Mouse (Mus musculus): ENCODE measurements around the gene Plxnc1. TPM values are rescaled to one million over a fixed set of nuclear protein-coding genes. Genes with fewer than 3 reads are reported as not detected.

Gene Plxnc1
- total and polyA plus RNA-seq, 3 experiments = 27.6 to 34.4 (median 33.0) TPM

- dilution Hi-C loops (cut with MboI; ENCODE audit: extremely low pct_ligation_motif_present, extremely low pct_unique_long_range_greater_than_20kb, low sequenced_read_pairs) = no loop called here
- TF ChIP-seq CTCF (conservative IDR thresholded peaks at IDR 0.05 in 1 of 2, IDR thresholded peaks at IDR 0.05 in 1 of 2; ENCODE audit: low read depth in 2 of 2, low read length in 2 of 2) = no peak
- TF ChIP-seq JUND (conservative IDR thresholded peaks at IDR 0.05; ENCODE audit: low read depth, low read length) = no peak
- TF ChIP-seq ZKSCAN1 (IDR thresholded peaks at IDR 0.05; ENCODE audit: borderline replicate concordance, low read depth, low read length) = no peak
- no peak for TF ChIP-seq MAFK (IDR thresholded peaks at IDR 0.05; ENCODE audit: insufficient replicate concordance, low read length)
- TF ChIP-seq CHD1 (IDR thresholded peaks at IDR 0.05; ENCODE audit: low read depth, low read length) = no peak
- no peak for TF ChIP-seq MAZ (IDR thresholded peaks at IDR 0.05; ENCODE audit: low read depth, low read length)
- no peak for TF ChIP-seq UBTF (IDR thresholded peaks at IDR 0.05; ENCODE audit: low read depth, low read length)
- no peak for TF ChIP-seq ZNF384 (IDR thresholded peaks at IDR 0.05; ENCODE audit: low read depth, low read length)
- TF ChIP-seq TBP (conservative IDR thresholded peaks at IDR 0.05; ENCODE audit: low read depth, low read length) = no peak
- TF ChIP-seq MEF2A (IDR thresholded peaks at IDR 0.05; ENCODE audit: borderline replicate concordance, low read depth, low read length) = no peak
- no peak for TF ChIP-seq SIN3A (IDR thresholded peaks at IDR 0.05; ENCODE audit: low read length)
- no peak for TF ChIP-seq KAT2A (IDR thresholded peaks at IDR 0.05; ENCODE audit: insufficient replicate concordance, low read length)
- TF ChIP-seq JUN (IDR thresholded peaks at IDR 0.05; ENCODE audit: insufficient read depth, low read depth, low read length) = no peak
- no peak for TF ChIP-seq POLR2AphosphoS2 (IDR thresholded peaks at IDR 0.05; ENCODE audit: low read depth, low read length)
- no peak for TF ChIP-seq IRF4 (IDR thresholded peaks at IDR 0.05; ENCODE audit: low read depth, low read length)
- TF ChIP-seq NRF1 (IDR thresholded peaks at IDR 0.05; ENCODE audit: low read depth, low read length) = no peak
- no peaks in the 10 kb centered on the region for H3K36me3 ChIP-seq (replicated peaks in 1 of 2; ENCODE audit: control insufficient read depth in 1 of 2, insufficient read depth in 1 of 2, low read length in 1 of 2)
Measured at GRCm38 (mm10) chr10:94962005-94962404, 17.4 kb upstream of the Plxnc1 start.

GRCm38 (mm10) chr10:94961283-94961682 lies 16.6 kb upstream of the Plxnc1 start:
- TF ChIP-seq UBTF (IDR thresholded peaks at IDR 0.05; ENCODE audit: low read depth, low read length) (no peak), MAZ (IDR thresholded peaks at IDR 0.05; ENCODE audit: low read depth, low read length) (no peak), MEF2A (IDR thresholded peaks at IDR 0.05; ENCODE audit: borderline replicate concordance, low read depth, low read length) (no peak), BHLHE40 (IDR thresholded peaks at IDR 0.05; ENCODE audit: low read depth, low read length) (no peak), MAX (IDR thresholded peaks at IDR 0.05; ENCODE audit: low read length) (no peak), NELFE (IDR thresholded peaks at IDR 0.05; ENCODE audit: low read depth, low read length) (no peak), KAT2A (IDR thresholded peaks at IDR 0.05; ENCODE audit: insufficient replicate concordance, low read length) (no peak), GABPA (IDR thresholded peaks at IDR 0.05; ENCODE audit: insufficient replicate concordance, low read depth, low read length) (no peak), MAFK (IDR thresholded peaks at IDR 0.05; ENCODE audit: insufficient replicate concordance, low read length) (no peak), USF1 (IDR thresholded peaks at IDR 0.05; ENCODE audit: low read depth, low read length) (no peak), POLR2AphosphoS2 (IDR thresholded peaks at IDR 0.05; ENCODE audit: low read depth, low read length) (no peak), ZC3H11A (IDR thresholded peaks at IDR 0.05; ENCODE audit: low read depth, low read length) (no peak), SIN3A (IDR thresholded peaks at IDR 0.05; ENCODE audit: low read length) (no peak), TCF12 (IDR thresholded peaks at IDR 0.05; ENCODE audit: low read depth, low read length) (no peak), IRF4 (IDR thresholded peaks at IDR 0.05; ENCODE audit: low read depth, low read length) (no peak), ETS1 (conservative IDR thresholded peaks at IDR 0.05; ENCODE audit: low read depth, low read length) (no peak), RAD21 (IDR thresholded peaks at IDR 0.05; ENCODE audit: low read depth, low read length) (no peak), RCOR1 (conservative IDR thresholded peaks at IDR 0.05; ENCODE audit: low read depth, low read length) (no peak), ZKSCAN1 (IDR thresholded peaks at IDR 0.05; ENCODE audit: borderline replicate concordance, low read depth, low read length) (no peak)
- Histone ChIP-seq H3K36me3 (replicated peaks in 1 of 2; ENCODE audit: control insufficient read depth in 1 of 2, insufficient read depth in 1 of 2, low read length in 1 of 2) (no peaks in the 10 kb centered on the region), H3K4me3 (replicated peaks in 1 of 3; ENCODE audit: low read depth in 2 of 3, low read length in 2 of 3, poor library complexity in 1 of 3) (no peak overlapping the region), H3K4me2 (ENCODE audit: insufficient read depth, low read depth, poor library complexity, severe bottlenecking) (no peak overlapping the region), H3K9ac (ENCODE audit: insufficient read depth, low read depth) (no peak overlapping the region), H3K27me3 (replicated peaks) (no peaks in the 10 kb centered on the region), H3K9me3 (replicated peaks; ENCODE audit: low read length) (peaks cover 2% of the 10 kb centered on the region), H3K27ac (ENCODE audit: insufficient read depth, low read depth) (no peak overlapping the region), H3K4me1 (ENCODE audit: control insufficient read depth in 1 of 2, insufficient read depth in 2 of 2) (peaks cover 12 to 45% of the 10 kb centered on the region in 2 experiments), H3K79me2 (replicated peaks; ENCODE audit: control insufficient read depth, extremely low read depth, insufficient read depth, poor library complexity, severe bottlenecking) (no peaks in the 10 kb centered on the region)
- DNase-seq (ENCODE audit: extremely low read depth) = no peak
- in situ Hi-C loops (cut with MboI; ENCODE audit: low pct_ligation_motif_present, low pct_unique_long_range_greater_than_20kb, low sequenced_read_pairs) (loop anchor here (25.0 kb wide), 2 partner anchors 549 to 749 kb away; no protein-coding TSS in a partner anchor), dilution Hi-C loops (cut with MboI; ENCODE audit: extremely low pct_ligation_motif_present, extremely low pct_unique_long_range_greater_than_20kb, low sequenced_read_pairs) (no loop called here)

More at GRCm38 (mm10) chr10:94962005-94962404, 17.4 kb upstream of the Plxnc1 start:
- peaks cover 2% of the 10 kb centered on the region for H3K9me3 ChIP-seq (replicated peaks; ENCODE audit: low read length)
- no peak overlapping the region for H3K27ac ChIP-seq (ENCODE audit: insufficient read depth, low read depth)
- no peak overlapping the region for H3K4me2 ChIP-seq (ENCODE audit: insufficient read depth, low read depth, poor library complexity, severe bottlenecking)
- no peak overlapping the region for H3K4me3 ChIP-seq (replicated peaks in 1 of 3; ENCODE audit: low read depth in 2 of 3, low read length in 2 of 3, poor library complexity in 1 of 3)
- no peak overlapping the region for H3K9ac ChIP-seq (ENCODE audit: insufficient read depth, low read depth)
- in situ Hi-C loops (cut with MboI; ENCODE audit: low pct_ligation_motif_present, low pct_unique_long_range_greater_than_20kb, low sequenced_read_pairs) = loop anchor here (25.0 kb wide), 2 partner anchors 550 to 750 kb away; no protein-coding TSS in a partner anchor
- no peaks in the 10 kb centered on the region for H3K79me2 ChIP-seq (replicated peaks; ENCODE audit: control insufficient read depth, extremely low read depth, insufficient read depth, poor library complexity, severe bottlenecking)
- peaks cover 12 to 45% of the 10 kb centered on the region in 2 experiments for H3K4me1 ChIP-seq (ENCODE audit: control insufficient read depth in 1 of 2, insufficient read depth in 2 of 2)
- no peak for DNase-seq (ENCODE audit: extremely low read depth)
- no peaks in the 10 kb centered on the region for H3K27me3 ChIP-seq (replicated peaks)

All from CH12.LX (cell line).